9 mouse cellular contexts compared by ENCODE assay signal in the genomic region with DNA sequence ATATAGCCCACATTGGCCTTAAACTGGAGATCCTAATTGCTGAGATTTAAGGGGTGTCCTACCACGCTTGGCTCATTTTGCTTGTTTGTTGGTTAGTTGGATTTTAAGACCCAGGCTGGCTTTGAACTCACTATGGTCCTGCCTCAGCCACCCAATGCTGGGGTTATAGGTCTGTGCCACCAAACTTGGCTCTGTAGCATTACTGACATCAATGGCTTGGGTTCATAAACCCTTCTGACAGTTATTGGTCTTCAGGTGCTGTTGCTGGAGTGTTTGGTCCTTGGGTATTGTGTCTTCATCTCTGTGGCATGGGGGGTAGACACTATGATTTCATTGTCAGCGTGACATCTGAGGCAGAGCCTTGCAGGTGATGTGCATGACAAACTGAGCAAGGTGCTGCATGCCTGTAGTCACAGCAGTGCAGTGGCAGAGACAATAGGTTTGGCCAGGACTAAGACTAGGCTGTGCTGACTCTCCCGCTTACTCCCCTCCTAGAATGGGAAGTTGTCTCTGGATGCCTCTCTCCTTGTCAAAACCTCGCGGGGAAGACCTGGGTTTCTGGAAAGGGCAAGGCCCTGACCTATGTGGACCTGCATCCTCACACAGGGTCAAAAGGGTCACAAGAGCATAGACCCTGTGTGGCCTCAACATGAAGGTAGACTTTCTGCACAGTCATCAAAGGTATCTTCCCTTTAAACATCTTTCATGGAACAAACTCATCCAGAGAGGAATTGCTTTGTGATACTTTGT. TPM values are rescaled to one million over a fixed set of nuclear protein-coding genes. Genes with fewer than 3 reads are reported as not detected.
DNase-seq lines count a peak whose midpoint lies in the region; ATAC-seq lines count a peak whose summit lies in the region.
"Had no signal": no experiment of that assay in that cellular context is flagged by ENCODE, and none has a peak within 500 bp of the region (broad histone marks: within the 10 kb centered on the region; RNA-seq: fewer than 3 reads in every experiment).

No protein-coding gene starts in this region.

- no peak overlapping the region for H3K4me2 ChIP-seq in forebrain, embryonic 11.5 days (ENCODE audit: low read depth, low read length, severe bottlenecking)
- H3K4me2 ChIP-seq in forebrain, embryonic 15.5 days (replicated peaks): no peak overlapping the region
- H3K4me2 ChIP-seq in forebrain, embryonic 13.5 days: no peak overlapping the region

- H3K9me3 ChIP-seq in forebrain, embryonic 11.5 days (ENCODE audit: control insufficient read depth, low read length): peaks cover 82% of the 10 kb centered on the region
- peaks cover 83% of the 10 kb centered on the region for H3K9me3 ChIP-seq in forebrain, embryonic 15.5 days
- peaks cover 87% of the 10 kb centered on the region for H3K9me3 ChIP-seq in forebrain, embryonic 13.5 days (replicated peaks)
- H3K9me3 ChIP-seq in midbrain, embryonic 10.5 days (replicated peaks): peaks cover 97% of the 10 kb centered on the region

- DNase-seq in forebrain, embryonic 11.5 days (ENCODE audit: low spot score): no peak
- DNase-seq in 416B (ENCODE audit: low read depth): peak; percentile 6
- peak; percentile 15 for DNase-seq in midbrain, embryonic 10.5 days (ENCODE audit: low spot score)
- no peak for DNase-seq in cerebellum, postnatal 25 days
- DNase-seq in testis, postnatal 14 days (ENCODE audit: low spot score): no peak
- DNase-seq: gastrocnemius, postnatal 14 days had no signal

- H3K4me1 ChIP-seq in forebrain, embryonic 11.5 days (replicated peaks; ENCODE audit: control insufficient read depth, insufficient read depth, low read length): no peaks in the 10 kb centered on the region
- no peaks in the 10 kb centered on the region for H3K4me1 ChIP-seq in forebrain, embryonic 15.5 days
- H3K4me1 ChIP-seq in forebrain, embryonic 13.5 days: no peaks in the 10 kb centered on the region
- H3K4me1 ChIP-seq in midbrain, embryonic 10.5 days: no peaks in the 10 kb centered on the region

- no peak overlapping the region for H3K4me3 ChIP-seq in forebrain, embryonic 11.5 days (ENCODE audit: low read depth, low read length)
- no peak overlapping the region for H3K4me3 ChIP-seq in forebrain, embryonic 15.5 days
- no peak overlapping the region for H3K4me3 ChIP-seq in forebrain, embryonic 13.5 days
- H3K4me3 ChIP-seq in midbrain, embryonic 10.5 days: no peak overlapping the region

- no peak overlapping the region for H3K27ac ChIP-seq in forebrain, embryonic 11.5 days (ENCODE audit: low read depth, low read length)
- H3K27ac ChIP-seq in forebrain, embryonic 15.5 days (replicated peaks): no peak overlapping the region
- H3K27ac ChIP-seq in forebrain, embryonic 13.5 days: no peak overlapping the region
- no peak overlapping the region for H3K27ac ChIP-seq in midbrain, embryonic 10.5 days (replicated peaks)

- 45% methylated on average over 5 of the region's 5 CpGs for WGBS in forebrain, embryonic 11.5 days
- 48% methylated on average over 5 of the region's 5 CpGs for WGBS in forebrain, embryonic 15.5 days
- 41% methylated on average over 5 of the region's 5 CpGs for WGBS in forebrain, embryonic 13.5 days
- WGBS in midbrain, embryonic 10.5 days: 45% methylated on average over 5 of the region's 5 CpGs

- no peak overlapping the region for H3K9ac ChIP-seq in forebrain, embryonic 11.5 days (ENCODE audit: low read length)
- no peak overlapping the region for H3K9ac ChIP-seq in forebrain, embryonic 15.5 days (replicated peaks)
- no peak overlapping the region for H3K9ac ChIP-seq in forebrain, embryonic 13.5 days

- no peaks in the 10 kb centered on the region for H3K36me3 ChIP-seq in forebrain, embryonic 11.5 days (ENCODE audit: control insufficient read depth, insufficient read depth, low read length)
- no peaks in the 10 kb centered on the region for H3K36me3 ChIP-seq in forebrain, embryonic 15.5 days
- no peaks in the 10 kb centered on the region for H3K36me3 ChIP-seq in forebrain, embryonic 13.5 days (ENCODE audit: poor library complexity, severe bottlenecking)
- H3K36me3 ChIP-seq in midbrain, embryonic 10.5 days: no peaks in the 10 kb centered on the region

- H3K27me3 ChIP-seq in forebrain, embryonic 11.5 days (ENCODE audit: control insufficient read depth, insufficient read depth, low read length): no peaks in the 10 kb centered on the region
- no peaks in the 10 kb centered on the region for H3K27me3 ChIP-seq in forebrain, embryonic 15.5 days
- H3K27me3 ChIP-seq in forebrain, embryonic 13.5 days: no peaks in the 10 kb centered on the region
- no peaks in the 10 kb centered on the region for H3K27me3 ChIP-seq in midbrain, embryonic 10.5 days (ENCODE audit: low read depth, poor library complexity, severe bottlenecking)

- ATAC-seq in forebrain, embryonic 11.5 days (replicated peaks; ENCODE audit: low FRiP score): 0 out of 2 replicates have a peak, but pooled peaks have one; percentile 11
- no peak; the same call in 1 of the 2 replicates for ATAC-seq in forebrain, embryonic 15.5 days (replicated peaks)
- ATAC-seq in forebrain, embryonic 13.5 days: peak; percentile 20; the same call in 1 of the 2 replicates
- ATAC-seq in cerebellum, adult (ENCODE audit: insufficient number of reproducible peaks, low FRiP score, low TSS enrichment): no peak

RNA-seq across cellular contexts. Expression of gene Trpm8, which starts 23.0 kb away (rescaled TPM):
- not detected in 2 replicates for polyA plus RNA-seq in forebrain, embryonic 11.5 days (2014; fragmentation: Nextera tagmentation; extraction: Ambion mirVana)
- polyA plus RNA-seq in forebrain, embryonic 15.5 days (2015; fragmentation: Nextera tagmentation; extraction: Ambion mirVana): 0.06 and 0.11 TPM in 2 replicates
- polyA plus RNA-seq in forebrain, embryonic 13.5 days (2015; fragmentation: Nextera tagmentation; extraction: Ambion mirVana): 0.06 TPM in 1 of 2 replicates, not detected in the other
- not detected in 2 replicates for polyA plus RNA-seq in midbrain, embryonic 10.5 days (2016; fragmentation: Nextera tagmentation; extraction: Ambion mirVana)

RNA-seq across cellular contexts. Expression of gene Hjurp, which starts 23.0 kb away (rescaled TPM):
- 221 and 223 TPM in 2 replicates for polyA plus RNA-seq in forebrain, embryonic 11.5 days (2014; fragmentation: Nextera tagmentation; extraction: Ambion mirVana)
- polyA plus RNA-seq in forebrain, embryonic 15.5 days (2015; fragmentation: Nextera tagmentation; extraction: Ambion mirVana): 115 and 118 TPM in 2 replicates
- polyA plus RNA-seq in forebrain, embryonic 13.5 days (2015; fragmentation: Nextera tagmentation; extraction: Ambion mirVana): 145 and 146 TPM in 2 replicates
- polyA plus RNA-seq in midbrain, embryonic 10.5 days (2016; fragmentation: Nextera tagmentation; extraction: Ambion mirVana): 213 and 222 TPM in 2 replicates

Comparison
In these comparisons a context has a peak if more than half of its experiments do, and no peak if none do; other contexts are left out.
1. ATAC-seq: peak in forebrain, embryonic 11.5 days (single experiment) and forebrain, embryonic 13.5 days (single experiment); none in forebrain, embryonic 15.5 days (single experiment) and cerebellum, adult (single experiment).
2. DNase-seq: peak in 416B (single experiment) and midbrain, embryonic 10.5 days (single experiment); none in forebrain, embryonic 11.5 days (single experiment), cerebellum, postnatal 25 days (0 of 2) and testis, postnatal 14 days (single experiment).